In genomic region chr9:41879080-41879479, GRCm38 (mm10) we compare ENCODE assay signal across 10 mouse cellular contexts.
DNase-seq lines count a peak whose midpoint lies in the region; ATAC-seq and TF ChIP-seq lines count a peak whose summit lies in the region.
"Had no signal": no experiment of that assay in that cellular context is flagged by ENCODE, and none has a peak within 500 bp of the region (broad histone marks: within the 10 kb centered on the region; RNA-seq: fewer than 3 reads in every experiment).

No protein-coding gene starts in this region.

- TF ChIP-seq CTCF in lung, embryonic 14.5 days (IDR thresholded peaks at IDR 0.05; ENCODE audit: low read depth): no peak

- no peaks in the 10 kb centered on the region for H3K36me3 ChIP-seq in lung, embryonic 14.5 days (ENCODE audit: insufficient read depth)
- H3K36me3 ChIP-seq in forebrain, embryonic 11.5 days (ENCODE audit: control insufficient read depth, insufficient read depth, low read length): no peaks in the 10 kb centered on the region
- H3K36me3 ChIP-seq in midbrain, embryonic 10.5 days: no peaks in the 10 kb centered on the region

- intact Hi-C loops in heart, postnatal 36 days (cut with DNase I): no loop called here

- no peaks in the 10 kb centered on the region for H3K27me3 ChIP-seq in lung, embryonic 14.5 days (ENCODE audit: insufficient read depth, low read length)
- H3K27me3 ChIP-seq in forebrain, embryonic 11.5 days (ENCODE audit: control insufficient read depth, insufficient read depth, low read length): no peaks in the 10 kb centered on the region
- H3K27me3 ChIP-seq in midbrain, embryonic 10.5 days (ENCODE audit: low read depth, poor library complexity, severe bottlenecking): no peaks in the 10 kb centered on the region
- H3K27me3 ChIP-seq: CH12.LX had no signal

- peaks cover 15% of the 10 kb centered on the region for H3K4me1 ChIP-seq in lung, embryonic 14.5 days (ENCODE audit: insufficient read depth)
- peaks cover 3% of the 10 kb centered on the region; the same call in 1 of the 2 replicates for H3K4me1 ChIP-seq in forebrain, embryonic 11.5 days (replicated peaks; ENCODE audit: control insufficient read depth, insufficient read depth, low read length)
- H3K4me1 ChIP-seq in midbrain, embryonic 10.5 days: peaks cover 14% of the 10 kb centered on the region

- H3K9me3 ChIP-seq in lung, embryonic 14.5 days (ENCODE audit: low read depth, low read length): no peaks in the 10 kb centered on the region
- no peaks in the 10 kb centered on the region for H3K9me3 ChIP-seq in forebrain, embryonic 11.5 days (ENCODE audit: control insufficient read depth, low read length)
- no peaks in the 10 kb centered on the region for H3K9me3 ChIP-seq in midbrain, embryonic 10.5 days (replicated peaks)

- DNase-seq in urinary bladder, postnatal 14 days (ENCODE audit: low spot score): peak; percentile 54
- no peak for DNase-seq in urinary bladder, postnatal 10 days (ENCODE audit: low spot score)
- peak; percentile 30 to 32 for DNase-seq in heart, postnatal 36 days
- DNase-seq in lung, embryonic 14.5 days: peak; percentile 95
- no peak for DNase-seq in cerebellum, postnatal 25 days
- DNase-seq in forebrain, embryonic 11.5 days (ENCODE audit: low spot score): no peak
- DNase-seq in midbrain, embryonic 10.5 days (ENCODE audit: low spot score): no peak
- DNase-seq: cerebellum, postnatal 10 days had no signal

- no peak overlapping the region for H3K4me2 ChIP-seq in lung, embryonic 14.5 days
- no peak overlapping the region for H3K4me2 ChIP-seq in forebrain, embryonic 11.5 days (ENCODE audit: low read depth, low read length, severe bottlenecking)

- peak; percentile 90 for ATAC-seq in lung, embryonic 14.5 days (ENCODE audit: insufficient read depth)
- no peak for ATAC-seq in forebrain, embryonic 11.5 days (replicated peaks; ENCODE audit: low FRiP score)

- H3K4me3 ChIP-seq in lung, embryonic 14.5 days (ENCODE audit: low read depth, low read length): no peak overlapping the region
- H3K4me3 ChIP-seq in forebrain, embryonic 11.5 days (ENCODE audit: low read depth, low read length): no peak overlapping the region
- no peak overlapping the region for H3K4me3 ChIP-seq in midbrain, embryonic 10.5 days
- H3K4me3 ChIP-seq: left cerebral cortex, adult 2 months had no signal

- 39% methylated on average over 1 of the region's 1 CpGs for WGBS in lung, embryonic 14.5 days
- WGBS in forebrain, embryonic 11.5 days: 94% methylated on average over 1 of the region's 1 CpGs
- 87% methylated on average over 1 of the region's 1 CpGs for WGBS in midbrain, embryonic 10.5 days

- no peak overlapping the region for H3K9ac ChIP-seq in lung, embryonic 14.5 days
- H3K9ac ChIP-seq in forebrain, embryonic 11.5 days (ENCODE audit: low read length): no peak overlapping the region

- H3K27ac ChIP-seq in lung, embryonic 14.5 days (ENCODE audit: low read depth): peak overlapping the region; percentile 26; the same call in 1 of the 2 replicates
- no peak overlapping the region for H3K27ac ChIP-seq in forebrain, embryonic 11.5 days (ENCODE audit: low read depth, low read length)
- H3K27ac ChIP-seq in midbrain, embryonic 10.5 days (replicated peaks): no peak overlapping the region
- H3K27ac ChIP-seq: left cerebral cortex, adult 2 months had no signal

Comparison
In these comparisons a context has a peak if more than half of its experiments do, and no peak if none do; other contexts are left out.
1. DNase-seq: peak in urinary bladder, postnatal 14 days (single experiment), heart, postnatal 36 days (2 of 2) and lung, embryonic 14.5 days (single experiment); none in urinary bladder, postnatal 10 days (single experiment), cerebellum, postnatal 25 days (0 of 2), forebrain, embryonic 11.5 days (single experiment) and midbrain, embryonic 10.5 days (single experiment).